Mouse (Mus musculus) lung, adult 2 months (tissue): ENCODE measurements around the gene Gm9970.

ENCODE experiments used
- CTCF ChIP-seq: fragments of 200-500 bp; IDR thresholded peaks from 2 replicates; pipeline ENCODE4 v1.5.1; 2011; ENCODE audit warnings: mild to moderate bottlenecking, low read length, control low read depth; ENCODE audit not compliant: insufficient read depth
- POLR2A ChIP-seq: fragments of 200-500 bp; IDR thresholded peaks from 2 replicates; pipeline ENCODE4 v1.6.1; 2011; ENCODE audit warnings: low read depth, mild to moderate bottlenecking, control low read depth, low read length, borderline replicate concordance; ENCODE audit errors: extremely low read depth

DNA sequence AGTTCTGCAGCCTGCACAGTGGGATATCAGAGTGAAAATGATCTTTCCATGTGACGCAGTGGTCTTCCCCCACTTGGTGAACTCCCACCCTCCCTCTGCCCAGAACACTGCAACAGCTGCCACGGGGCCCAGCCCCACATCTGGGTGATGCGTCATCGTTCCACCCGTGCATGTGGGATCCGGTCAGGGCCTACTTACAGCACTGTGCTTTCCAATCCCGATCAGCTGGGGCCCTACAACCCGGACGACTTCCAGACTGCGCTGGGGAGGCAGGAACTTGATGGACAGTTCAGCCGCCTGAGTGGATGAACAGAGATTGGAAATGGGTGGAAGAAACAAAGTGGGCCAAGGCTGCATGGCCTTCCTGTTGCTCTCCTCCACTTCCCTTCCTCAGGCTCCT lies 16.6 kb upstream of the Gm9970 start:
- TF ChIP-seq POLR2A (no peak), CTCF (no peak)
